Mouse (Mus musculus): ENCODE measurements around the gene Gabarap. TPM values are rescaled to one million over a fixed set of nuclear protein-coding genes. Genes with fewer than 3 reads are reported as not detected.
"Not testable (repeated sequence)": the region's sequence is repeated elsewhere in the genome, so short reads cannot be mapped to it uniquely, and the experiment has no call there.

The Gabarap gene
- total RNA-seq, 4 experiments from 2014 or later: 369 to 430 (median 397) TPM

GRCm38 (mm10) chr11:69999666-70000065, 8.7 kb downstream of the Gabarap start:
- DNase-seq: no peak

- peak; percentile 92 for DNase-seq
Observed at GRCm38 (mm10) chr11:70000396-70000898, 9.5 kb downstream of the Gabarap start, which contains the start of gene Dvl2. Dvl2 (plus strand) TSS chr11:70000595.

- DNase-seq: no peak
Observed at GRCm38 (mm10) chr11:70001159-70001558, 10.2 kb downstream of the Gabarap start.

- DNase-seq: no peak
Observed at GRCm38 (mm10) chr11:70001865-70002264, 10.9 kb downstream of the Gabarap start.

GRCm38 (mm10) chr11:70002471-70002870, 11.5 kb downstream of the Gabarap start:
- no peak for DNase-seq

GRCm38 (mm10) chr11:70005521-70005920, 14.6 kb downstream of the Gabarap start:
- no peak for DNase-seq

GRCm38 (mm10) chr11:70010033-70010432, 19.1 kb downstream of the Gabarap start:
- DNase-seq: no peak

GRCm38 (mm10) chr11:70010548-70010947, 19.6 kb downstream of the Gabarap start:
- DNase-seq: no peak

- no peak for DNase-seq
Observed at GRCm38 (mm10) chr11:70010961-70011360, 20.0 kb downstream of the Gabarap start.

- no peak for DNase-seq
Observed at GRCm38 (mm10) chr11:70012931-70013330, 22.0 kb downstream of the Gabarap start.

GRCm38 (mm10) chr11:70013408-70013807, 22.5 kb downstream of the Gabarap start:
- DNase-seq: no peak

GRCm38 (mm10) chr11:70014051-70014450, 23.1 kb downstream of the Gabarap start:
- no peak for DNase-seq

- peak; percentile 90 for DNase-seq
Observed at GRCm38 (mm10) chr11:70014880-70015558, 24.1 kb downstream of the Gabarap start, which contains the start of gene Acadvl. Acadvl (minus strand) TSS chr11:70015411.

- DNase-seq: no peak
Observed at GRCm38 (mm10) chr11:70015677-70016076, 24.7 kb downstream of the Gabarap start.

- not testable (repeated sequence) for DNase-seq
Observed at GRCm38 (mm10) chr11:70016177-70016576, 25.2 kb downstream of the Gabarap start.

GRCm38 (mm10) chr11:70016669-70017068, 25.7 kb downstream of the Gabarap start, which contains the start of gene Dlg4:
Dlg4 (plus strand) TSS chr11:70016942.
- no peak for DNase-seq

GRCm38 (mm10) chr11:70017199-70017767, 26.3 kb downstream of the Gabarap start:
- no peak for DNase-seq

- DNase-seq: no peak
Observed at GRCm38 (mm10) chr11:70018131-70018990, 27.4 kb downstream of the Gabarap start.

GRCm38 (mm10) chr11:70019495-70020021, 28.6 kb downstream of the Gabarap start:
- no peak for DNase-seq

GRCm38 (mm10) chr11:70020022-70020631, 29.2 kb downstream of the Gabarap start:
- DNase-seq: no peak

- peak; percentile 73 for DNase-seq
Observed at GRCm38 (mm10) chr11:70020731-70021263, 29.9 kb downstream of the Gabarap start.
